Mouse (Mus musculus) limb, embryonic 12.5 days (tissue): ENCODE measurements at regions not wholly inside any gene's neighbourhood (a gene's known extent, or its start where the extent isn't known, plus 50 kb on each side); places are given as distances from the start of the nearest gene placed in this dataset.
"Not testable (repeated sequence)": the region's sequence is repeated elsewhere in the genome, so short reads cannot be mapped to it uniquely, and the experiment has no call there.

ENCODE experiments used
- ATAC-seq: fragments of 200-750 bp; cut with Nextera tagmentation; 2 replicates; pipeline ENCODE4 v1.8.0; 2017; ENCODE audit warnings: low read depth, moderate TSS enrichment; ENCODE audit not compliant: insufficient number of reproducible peaks, insufficient read depth, low FRiP score, low TSS enrichment
- H3K27ac ChIP-seq: fragments of 300-500 bp; sonication (generic); 2 replicates; pipeline ENCODE4 v1.5.1; 2016; ENCODE audit warnings: mild to moderate bottlenecking, moderate library complexity
- H3K27me3 ChIP-seq: fragments of 300-500 bp; sonication (generic); 2 replicates; pipeline ENCODE4 v1.6.1; 2016; ENCODE audit warnings: mild to moderate bottlenecking, moderate library complexity
- H3K36me3 ChIP-seq: fragments of 300-500 bp; sonication (generic); 2 replicates; pipeline ENCODE4 v1.6.1; 2016; ENCODE audit warnings: mild to moderate bottlenecking, moderate library complexity
- H3K4me1 ChIP-seq: fragments of 300-500 bp; sonication (generic); replicated peaks from 2 replicates; pipeline ENCODE4 v1.6.1; 2016
- H3K4me2 ChIP-seq: fragments of 300-500 bp; sonication (generic); 2 replicates; pipeline ENCODE4 v1.6.1; 2016; ENCODE audit warnings: mild to moderate bottlenecking, moderate library complexity
- H3K4me3 ChIP-seq: fragments of 300-500 bp; sonication (generic); replicated peaks from 2 replicates; pipeline ENCODE4 v1.5.1; 2016; ENCODE audit warnings: mild to moderate bottlenecking
- H3K9ac ChIP-seq: fragments of 300-500 bp; sonication (generic); replicated peaks from 2 replicates; pipeline ENCODE4 v1.6.1; 2016; ENCODE audit warnings: mild to moderate bottlenecking, moderate library complexity
- H3K9me3 ChIP-seq: fragments of 300-500 bp; sonication (generic); 2 replicates; pipeline ENCODE4 v1.6.1; 2016; ENCODE audit warnings: mild to moderate bottlenecking, moderate library complexity
- WGBS: fragments of 180-500 bp; shearing (Covaris S2); methylation state at CpG from one replicate; pipeline ENCODE4 v1.1.7; 2016; 5-methylcytosine and 5-hydroxymethylcytosine counted together

- H3K27me3 ChIP-seq, H3K27ac ChIP-seq, H3K4me2 ChIP-seq, H3K36me3 ChIP-seq, H3K4me1 ChIP-seq, H3K4me3 ChIP-seq, H3K9me3 ChIP-seq, ATAC-seq, H3K9ac ChIP-seq: not testable (repeated sequence)
- WGBS = 86% methylated on average over 2 of the region's 2 CpGs
Observed at GRCm38 (mm10) chr11:12522063-12522462, 57.3 kb upstream of the Cobl start.

- WGBS = 63% methylated on average over 3 of the region's 3 CpGs
Observed at GRCm38 (mm10) chr11:12521286-12521685, 56.5 kb upstream of the Cobl start.

DNA sequence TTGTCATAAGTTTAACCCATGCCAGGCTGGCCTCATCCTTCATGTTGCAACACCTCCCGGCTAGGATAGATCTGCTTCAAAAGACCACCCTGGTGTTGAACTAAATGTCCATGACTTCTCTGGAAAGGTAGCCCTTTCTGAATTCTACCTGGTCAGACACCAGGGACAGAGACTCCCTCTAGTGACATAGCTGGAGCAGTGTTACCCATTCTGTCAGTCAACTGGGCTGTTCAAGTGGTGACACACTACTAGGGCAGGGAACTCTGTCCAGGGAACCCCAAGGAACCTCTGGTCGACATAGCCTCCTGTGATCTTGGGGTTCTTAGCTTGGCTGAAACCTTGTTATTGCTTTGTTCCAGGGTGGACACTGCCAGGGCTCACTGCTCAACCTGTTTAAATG is 51.6 kb upstream of the Cobl start:
- no peaks in the 10 kb centered on the region for H3K36me3 ChIP-seq
- H3K9me3 ChIP-seq = no peaks in the 10 kb centered on the region
- no peak overlapping the region for H3K4me3 ChIP-seq
- no peak for ATAC-seq
- H3K27ac ChIP-seq = no peak overlapping the region
- H3K27me3 ChIP-seq = no peaks in the 10 kb centered on the region
- 80% methylated on average over 2 of the region's 2 CpGs for WGBS
- peaks cover 8% of the 10 kb centered on the region; the same call in 1 of the 2 replicates for H3K4me1 ChIP-seq
- no peak overlapping the region for H3K9ac ChIP-seq
- H3K4me2 ChIP-seq = no peak overlapping the region

More at GRCm38 (mm10) chr11:12521286-12521685, 56.5 kb upstream of the Cobl start:
- Histone ChIP-seq H3K4me3 (no peak overlapping the region), H3K4me1 (no peaks in the 10 kb centered on the region), H3K9me3 (no peaks in the 10 kb centered on the region), H3K36me3 (no peaks in the 10 kb centered on the region), H3K27me3 (no peaks in the 10 kb centered on the region), H3K27ac (no peak overlapping the region), H3K9ac (no peak overlapping the region), H3K4me2 (no peak overlapping the region)
- ATAC-seq = no peak
